Mouse (Mus musculus) cortical plate, adult 2 months (tissue): ENCODE results near the gene Tlk1.

ENCODE experiments used
- CTCF ChIP-seq: fragments of 200-500 bp; IDR thresholded peaks from 2 replicates; pipeline ENCODE4 v1.5.1; 2011; ENCODE audit warnings: mild to moderate bottlenecking, control low read depth, low read length; ENCODE audit not compliant: insufficient read depth; ENCODE audit errors: extremely low read depth
- POLR2A ChIP-seq: fragments of 200-500 bp; IDR thresholded peaks from 2 replicates; pipeline ENCODE4 v1.6.1; 2011; ENCODE audit warnings: mild to moderate bottlenecking, low read length, control low read depth; ENCODE audit not compliant: insufficient read depth; ENCODE audit errors: extremely low read depth

DNA sequence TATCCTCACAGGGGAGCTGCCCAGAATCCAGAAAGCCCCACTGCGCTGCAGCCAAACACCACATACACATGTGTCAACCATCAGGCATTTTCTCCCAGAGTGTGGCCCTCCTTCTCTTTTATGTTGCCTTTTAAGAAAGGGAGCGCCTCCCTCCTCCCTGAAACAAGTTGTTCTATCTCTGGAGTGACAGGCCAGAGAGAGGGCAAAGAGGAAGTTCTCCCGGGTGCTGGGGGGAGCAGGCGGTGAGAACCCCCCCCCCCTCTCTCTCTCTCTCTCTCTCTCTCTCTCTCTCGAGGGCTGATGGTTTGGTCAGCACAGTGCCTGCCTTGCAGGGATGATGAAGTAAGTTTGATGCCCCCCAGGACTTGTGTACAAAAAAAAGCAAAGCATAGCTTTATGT, 123.1 kb downstream of the Tlk1 start:
- no peak for TF ChIP-seq CTCF
- no peak for TF ChIP-seq POLR2A
